Mouse (Mus musculus): ENCODE measurements at regions not wholly inside any gene's neighbourhood (a gene's known extent, or its start where the extent isn't known, plus 50 kb on each side); places are given as distances from the start of the nearest gene placed in this dataset.

DNA sequence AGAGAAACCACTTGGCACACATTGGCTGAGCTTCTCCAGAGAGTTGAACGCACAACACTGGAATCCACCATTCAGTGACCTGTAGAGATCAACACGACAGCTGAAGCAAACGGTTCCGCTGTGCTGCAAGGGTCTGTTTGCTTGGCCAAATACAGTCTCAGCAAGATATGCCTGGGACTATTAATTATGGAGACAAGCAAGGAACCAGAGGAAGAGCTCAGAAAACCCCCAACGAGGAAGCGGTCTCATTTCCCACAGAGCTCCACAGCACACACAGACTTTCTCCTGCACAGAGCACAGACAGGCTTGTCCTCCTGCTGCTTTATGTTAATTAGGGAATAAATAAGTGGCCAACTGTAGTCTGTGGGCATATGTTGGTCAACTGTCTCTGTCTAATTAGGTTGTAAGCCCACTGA is 223.4 kb upstream of the Tacr3 start:
- no peak for DNase-seq (ENCODE audit: low spot score in 2 of 2)

DNA sequence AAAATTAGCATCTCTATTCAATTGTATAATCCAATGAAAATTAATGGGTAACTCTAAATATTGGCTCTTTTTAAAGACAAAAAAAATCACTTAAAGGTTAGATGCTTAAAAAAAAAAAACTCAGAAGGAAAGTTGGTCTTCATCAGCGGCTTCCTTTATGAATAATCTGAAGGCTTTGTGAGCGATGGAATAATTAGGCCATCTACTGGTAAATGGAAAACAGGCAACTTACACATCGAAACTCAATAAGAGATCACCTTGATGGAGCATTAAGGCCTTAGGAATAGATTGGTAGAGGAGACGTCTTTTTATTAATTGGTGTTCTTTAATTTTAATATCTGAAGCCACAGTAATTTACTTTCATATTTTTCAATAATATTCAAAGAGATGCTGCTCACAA is 218.6 kb upstream of the Tacr3 start:
- no peak for DNase-seq (ENCODE audit: low spot score in 2 of 2)

DNA sequence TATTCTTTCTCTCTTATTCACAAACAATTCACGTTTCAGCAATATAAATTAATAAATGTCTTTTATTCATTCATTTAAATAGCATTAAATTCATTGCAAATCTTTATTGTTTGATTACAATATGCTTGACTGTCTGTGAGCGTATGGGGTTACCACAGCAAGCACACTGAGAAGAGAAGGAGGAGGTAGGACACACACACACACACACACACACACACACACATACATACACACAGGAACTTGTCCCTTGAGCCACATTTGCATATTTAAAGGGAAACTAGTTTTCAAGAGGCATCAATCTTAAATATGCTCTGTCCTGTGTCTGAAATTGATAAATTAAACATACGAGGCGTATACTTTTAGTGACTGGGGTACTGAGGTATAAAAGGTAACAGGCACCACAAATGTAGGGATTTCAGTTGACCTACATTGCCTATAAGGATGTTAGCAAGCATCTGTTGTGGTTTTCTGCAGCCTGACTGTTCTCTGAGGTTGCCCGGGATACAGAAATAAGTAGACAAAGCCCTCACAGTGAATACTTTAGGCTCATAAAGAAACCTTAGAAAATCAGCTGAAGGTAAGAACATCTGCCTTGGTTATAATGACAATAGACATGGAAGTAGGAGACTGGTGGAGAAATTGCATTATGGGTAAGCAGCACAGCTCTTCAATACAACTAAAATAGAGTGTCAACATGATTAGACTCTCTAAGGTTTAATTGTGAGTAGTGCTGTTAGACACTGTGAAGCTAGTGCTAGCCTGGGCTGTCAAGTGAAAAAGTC is 217.1 kb upstream of the Tacr3 start:
- DNase-seq (ENCODE audit: low spot score in 2 of 2), result no peak

DNA sequence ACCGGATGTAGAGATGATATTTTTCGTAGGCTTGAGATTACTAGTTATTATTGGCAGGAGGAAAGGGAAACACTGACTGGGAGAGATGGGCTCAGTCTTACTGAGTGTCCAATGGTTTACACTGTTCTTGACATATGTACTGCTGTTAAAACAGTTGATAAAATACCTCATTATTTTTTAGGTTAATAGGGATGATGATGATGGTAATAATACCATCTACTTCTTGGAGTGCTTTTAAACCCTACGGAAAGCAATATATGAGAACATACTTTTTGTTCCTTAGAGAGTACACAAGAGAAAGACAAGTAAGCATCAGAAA is 216.6 kb upstream of the Tacr3 start:
- no peak for DNase-seq (ENCODE audit: low spot score in 2 of 2)

DNA sequence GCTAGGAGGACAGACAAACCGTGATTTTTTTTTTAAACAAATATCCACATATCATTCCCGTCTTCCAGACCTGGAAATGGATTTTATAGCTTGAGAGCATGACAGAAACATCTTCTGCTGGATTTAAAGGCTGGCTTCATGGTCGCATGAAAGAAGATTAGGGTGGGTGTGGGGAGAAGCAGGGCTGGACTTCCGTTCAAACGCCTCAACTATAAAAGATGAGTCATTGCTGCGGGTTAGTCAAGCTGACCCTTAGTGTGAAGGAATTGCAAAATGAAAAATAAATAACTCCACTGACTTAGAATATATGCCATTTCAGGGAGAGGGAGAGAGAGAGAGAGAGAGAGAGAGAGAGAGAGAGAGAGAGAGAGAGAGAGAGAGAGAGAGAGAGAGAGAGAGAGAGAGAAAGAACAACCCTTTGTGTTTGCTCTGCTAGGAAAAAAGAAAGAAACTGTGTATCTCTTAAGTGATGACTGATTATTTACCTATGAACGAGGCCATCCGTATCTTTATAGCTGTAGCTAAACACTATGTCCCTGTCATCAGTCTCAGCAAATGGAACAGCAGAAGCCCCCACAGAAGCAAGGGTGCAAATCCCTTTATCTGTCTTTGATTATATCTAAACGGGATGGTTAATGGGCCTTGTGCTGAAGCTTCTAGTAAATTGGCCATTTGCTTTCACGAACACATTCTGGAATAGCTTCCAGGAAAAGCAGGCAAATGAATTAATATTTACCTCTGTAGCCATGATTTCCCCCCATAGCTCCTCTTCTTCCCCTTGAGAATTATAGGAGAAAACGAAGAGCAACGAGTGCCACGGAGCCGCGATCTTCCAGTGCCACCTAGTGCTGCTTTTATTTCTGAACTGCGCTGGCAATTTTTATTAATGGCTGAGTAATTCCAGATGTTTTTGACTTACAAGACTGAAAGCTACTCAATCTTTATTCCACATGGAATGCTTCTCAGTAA is 199.4 kb upstream of the Tacr3 start:
- DNase-seq (ENCODE audit: low spot score in 2 of 2), result peak; percentile 3 to 19

DNA sequence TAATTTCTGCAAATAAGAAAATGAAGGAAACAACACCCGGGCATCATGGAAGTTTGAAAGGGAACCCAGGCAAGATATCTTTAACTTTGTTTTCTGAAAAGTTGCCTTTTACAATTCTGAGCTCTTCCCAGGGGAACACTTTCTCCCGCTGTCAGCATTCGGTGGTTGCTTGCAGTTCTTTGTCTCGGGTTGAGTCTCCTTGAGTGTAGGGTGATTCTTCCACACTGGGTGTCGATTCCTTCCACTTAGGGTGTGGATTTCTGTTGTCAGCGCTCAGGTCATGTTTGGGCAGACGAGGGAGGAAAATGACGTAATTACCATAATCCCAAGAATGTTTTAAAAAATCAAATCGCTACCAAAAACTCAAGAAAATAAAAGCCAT is 198.7 kb upstream of the Tacr3 start:
- no peak for DNase-seq (ENCODE audit: low spot score in 2 of 2)

DNA sequence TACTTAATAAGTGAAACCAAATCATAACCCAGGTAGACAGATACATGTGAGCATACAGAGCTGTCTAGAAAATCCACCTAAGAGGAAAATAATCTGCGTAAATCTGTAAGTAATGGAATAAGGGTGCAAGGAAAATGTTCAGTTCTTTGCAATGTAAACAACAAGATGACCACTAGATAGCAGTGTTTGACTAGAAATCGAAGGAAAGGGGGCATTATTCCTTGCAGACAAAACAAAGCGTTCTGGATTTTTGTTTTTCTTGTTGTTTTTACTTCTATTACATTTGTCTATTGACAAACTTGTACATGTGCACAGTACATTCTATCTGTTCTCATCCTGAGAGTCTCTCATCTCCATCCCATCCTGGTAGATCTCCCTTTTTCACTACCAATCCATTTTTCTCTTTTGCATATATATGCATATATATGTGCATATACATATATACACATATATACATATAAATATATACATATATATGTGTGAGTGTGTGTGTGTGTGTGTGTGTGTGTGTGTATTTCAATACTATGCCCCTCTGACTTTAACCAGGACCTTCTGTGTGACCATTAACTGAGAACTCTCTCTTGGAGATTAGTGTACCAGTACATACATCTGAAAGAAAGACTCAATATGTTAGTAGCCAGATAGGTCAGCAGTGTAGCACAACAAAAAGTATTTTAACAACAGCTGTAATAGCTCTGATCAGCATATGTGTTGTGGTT is 179.9 kb upstream of the Tacr3 start:
- DNase-seq (ENCODE audit: low spot score in 2 of 2), result peak in 1 of 2 experiments; percentile 15

DNA sequence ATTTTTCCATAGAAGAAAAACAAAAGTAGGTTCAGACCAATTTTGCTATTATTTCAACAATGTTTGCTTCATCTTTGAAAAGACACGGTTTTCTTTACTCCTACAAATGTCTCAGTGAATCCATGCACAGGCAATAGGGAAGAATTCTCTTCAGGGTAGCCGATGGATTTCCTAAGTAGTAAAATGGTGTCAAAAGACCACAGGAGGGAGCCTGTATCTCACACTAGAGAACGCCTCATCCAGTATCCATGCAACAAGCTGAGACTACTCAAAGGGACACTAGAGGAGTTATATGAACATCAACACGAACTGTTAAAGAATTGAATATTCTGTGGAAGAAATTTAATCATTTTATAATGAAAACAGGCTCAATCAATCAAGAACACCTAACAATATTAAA is 174.8 kb upstream of the Tacr3 start:
- DNase-seq (ENCODE audit: low spot score in 2 of 2), result peak; percentile 8 to 60

DNA sequence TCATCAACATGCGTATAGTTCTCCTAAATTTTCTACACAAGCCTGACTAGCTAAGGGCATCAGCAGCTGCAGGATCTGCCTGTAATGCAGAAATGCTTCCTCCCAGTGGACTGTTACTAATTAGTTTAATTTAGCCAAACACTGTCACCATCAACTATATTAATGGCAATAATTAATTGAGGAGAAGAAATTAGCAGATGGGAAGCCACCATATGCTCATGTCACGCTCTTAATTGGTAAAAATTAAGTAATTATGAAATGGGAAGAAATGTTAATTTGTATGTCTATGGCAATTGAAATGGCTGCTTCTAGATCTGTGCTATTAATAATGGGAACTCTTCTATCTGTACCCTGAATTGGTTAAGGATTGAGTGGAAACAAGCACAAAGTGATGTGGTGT is 133.9 kb upstream of the Tacr3 start:
- no peak for DNase-seq (ENCODE audit: low spot score in 2 of 2)

DNA sequence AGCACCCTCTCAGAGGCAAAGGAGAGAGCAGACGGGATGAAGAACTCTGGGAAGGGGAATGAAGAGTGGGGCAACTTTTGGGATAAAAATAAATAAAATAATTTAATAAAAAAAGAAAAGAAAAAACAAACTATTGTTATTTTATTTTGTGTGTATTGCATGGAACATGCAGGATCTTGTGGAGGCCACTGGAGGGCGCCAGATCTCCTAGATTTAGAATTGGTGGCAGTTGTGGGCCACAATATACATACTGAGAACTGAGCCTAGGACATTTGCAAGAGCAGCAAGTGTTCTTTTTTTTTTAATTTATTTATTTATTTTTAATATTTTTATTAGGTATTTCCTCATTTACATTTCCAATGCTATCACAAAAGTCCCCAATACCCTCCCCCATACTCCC is 110.2 kb upstream of the Tacr3 start:
- DNase-seq (ENCODE audit: low spot score in 2 of 2), result no peak

DNA sequence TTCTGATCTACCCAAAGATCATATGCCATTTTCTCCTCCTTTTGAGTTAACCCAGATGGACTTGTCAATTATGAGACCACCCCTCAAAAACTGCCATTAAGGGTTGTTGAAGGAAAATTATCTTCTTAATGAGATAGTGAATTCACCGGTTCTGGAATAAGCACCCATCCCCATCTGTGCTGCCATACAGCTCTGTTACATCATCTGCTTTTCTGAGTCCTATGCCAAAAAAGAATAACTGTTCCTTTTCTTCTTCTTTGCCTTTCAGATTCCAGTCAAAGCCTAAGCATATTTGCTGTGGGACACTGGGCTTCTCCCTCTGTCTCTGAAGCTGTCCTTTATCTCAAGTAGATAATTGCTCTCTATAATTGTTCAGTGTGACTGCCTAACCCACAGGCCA is 93.1 kb upstream of the Tacr3 start:
- peak; percentile 11 to 42 for DNase-seq (ENCODE audit: low spot score in 2 of 2)

DNA sequence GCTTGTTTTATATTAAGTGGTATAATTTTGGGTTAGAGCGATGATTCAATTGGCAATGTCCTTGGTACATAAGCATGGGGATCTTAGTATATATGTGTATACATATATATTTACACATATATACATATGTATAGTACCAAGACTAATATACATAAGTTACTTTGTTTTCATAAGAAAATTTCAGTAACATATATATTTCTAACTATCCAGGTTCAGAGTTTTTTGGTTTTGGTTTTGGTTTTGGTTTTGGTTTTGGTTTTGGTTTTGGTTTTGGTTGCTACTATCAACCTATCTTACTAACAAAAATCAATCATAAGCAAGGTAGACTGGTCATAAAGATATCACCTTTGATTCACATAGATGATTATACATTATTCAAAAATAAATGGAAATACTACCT is 67.7 kb upstream of the Tacr3 start:
- no peak for DNase-seq (ENCODE audit: low spot score in 2 of 2)

DNA sequence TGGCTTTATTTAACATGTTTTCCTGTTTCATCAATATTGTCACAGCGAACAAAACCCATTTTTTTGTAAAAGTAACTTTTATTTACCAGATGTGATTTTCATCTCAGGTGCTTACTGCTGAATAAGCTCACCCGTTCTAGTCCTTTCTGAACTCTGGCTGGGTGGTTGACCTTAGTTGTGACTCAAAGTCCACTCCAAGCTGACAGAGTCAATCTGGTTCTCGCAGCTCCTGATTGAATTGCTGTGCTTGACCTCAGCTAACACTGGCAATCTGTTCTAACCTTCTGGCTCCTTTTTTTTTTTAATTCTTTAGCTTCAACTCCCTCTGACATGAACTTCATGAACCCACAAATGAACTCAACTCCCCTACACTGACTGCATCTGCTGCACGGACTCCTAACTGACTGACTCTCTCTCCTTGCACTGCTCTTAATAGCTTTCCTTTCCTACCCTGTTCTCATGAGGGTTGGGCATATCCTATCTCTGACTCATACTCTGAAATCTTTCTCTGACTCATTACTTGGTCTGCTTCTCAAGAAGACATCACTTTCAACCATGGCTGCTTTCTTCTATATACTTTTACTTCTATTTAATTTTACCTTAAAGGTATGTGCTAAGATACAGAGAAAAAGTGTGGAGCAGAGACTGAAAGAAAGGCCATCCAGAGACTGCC is 65.4 kb upstream of the Tacr3 start:
- no peak for DNase-seq (ENCODE audit: low spot score in 2 of 2)

Measured in layer of hippocampus, adult 18-20 months (tissue).